Comparison of ENCODE assay signal across 8 mouse cellular contexts in genomic region chr4:33586615-33587451, GRCm38 (mm10).
A peak's percentile ranks its signal among the peaks of the same experiment; 100 is the strongest.
DNase-seq lines count a peak whose midpoint lies in the region.

No protein-coding gene starts in this region.

- H3K27me3 ChIP-seq in limb, embryonic 10.5 days (ENCODE audit: low read depth, poor library complexity, severe bottlenecking) = peaks cover 5% of the 10 kb centered on the region
- H3K27me3 ChIP-seq in midbrain, embryonic 10.5 days (ENCODE audit: low read depth, poor library complexity, severe bottlenecking) = peaks cover 26% of the 10 kb centered on the region

- no peaks in the 10 kb centered on the region for H3K9me3 ChIP-seq in limb, embryonic 10.5 days (replicated peaks)
- 0 out of 2 replicates have a peak, but pooled peaks cover 1% of the 10 kb centered on the region for H3K9me3 ChIP-seq in midbrain, embryonic 10.5 days (replicated peaks)

- H3K4me1 ChIP-seq in limb, embryonic 10.5 days = peaks cover 27% of the 10 kb centered on the region
- peaks cover 49% of the 10 kb centered on the region for H3K4me1 ChIP-seq in midbrain, embryonic 10.5 days

- WGBS in limb, embryonic 10.5 days = 11% methylated on average over 15 of the region's 15 CpGs
- WGBS in midbrain, embryonic 10.5 days = 8% methylated on average over 15 of the region's 15 CpGs

- peak overlapping the region; percentile 34 for H3K4me3 ChIP-seq in limb, embryonic 10.5 days
- peak overlapping the region; percentile 41 for H3K4me3 ChIP-seq in midbrain, embryonic 10.5 days

- DNase-seq in layer of hippocampus, adult 11-12 months (ENCODE audit: low spot score) = peak; percentile 45
- no peak for DNase-seq in layer of hippocampus, adult 9-10 months (ENCODE audit: low spot score)
- peak; percentile 38 to 49 for DNase-seq in cerebellum, postnatal 25 days
- peak; percentile 45 for DNase-seq in gastrocnemius, postnatal 25 days
- peak; percentile 72 for DNase-seq in induced T-regulatory cell, adult 2 months (ENCODE audit: low read depth)
- peak; percentile 57 for DNase-seq in limb, embryonic 10.5 days (ENCODE audit: low spot score)
- DNase-seq in midbrain, embryonic 10.5 days (ENCODE audit: low spot score) = peak; percentile 66
- peak; percentile 37 to 43 for DNase-seq in thymus, adult 18-20 months

- H3K27ac ChIP-seq in limb, embryonic 10.5 days = peak overlapping the region; percentile 70
- H3K27ac ChIP-seq in midbrain, embryonic 10.5 days (replicated peaks) = peak overlapping the region; percentile 83

- no peaks in the 10 kb centered on the region for H3K36me3 ChIP-seq in limb, embryonic 10.5 days
- no peaks in the 10 kb centered on the region for H3K36me3 ChIP-seq in midbrain, embryonic 10.5 days
